Mouse (Mus musculus): ENCODE measurements at regions not wholly inside any gene's neighbourhood (a gene's known extent, or its start where the extent isn't known, plus 50 kb on each side); places are given as distances from the start of the nearest gene placed in this dataset.
A peak's percentile ranks its signal among the peaks of the same experiment; 100 is the strongest.

- Histone ChIP-seq H3K4me1 (ENCODE audit: insufficient read depth, low read depth, low read length) (0 out of 2 replicates have a peak, but pooled peaks cover 3% of the 10 kb centered on the region), H3K36me3 (ENCODE audit: insufficient read depth, low read length) (no peaks in the 10 kb centered on the region), H3K4me2 (replicated peaks; ENCODE audit: low read depth, low read length) (no peak overlapping the region), H3K9me3 (ENCODE audit: low read length) (no peaks in the 10 kb centered on the region), H3K27me3 (replicated peaks; ENCODE audit: insufficient read depth, low read length) (no peaks in the 10 kb centered on the region), H3K4me3 (ENCODE audit: low read depth, low read length) (no peak overlapping the region), H3K9ac (replicated peaks; ENCODE audit: low read depth) (no peak overlapping the region), H3K27ac (ENCODE audit: low read length) (no peak overlapping the region)
- 70% methylated on average over 2 of the region's 2 CpGs for WGBS
- ATAC-seq (no peak), DNase-seq (ENCODE audit: low spot score) (no peak)
- TF ChIP-seq CTCF (IDR thresholded peaks at IDR 0.05): no peak
These were observed 131.8 kb upstream of the Id2 start for GRCm38 (mm10) chr12:25228708-25229107.

- Histone ChIP-seq H3K9ac (replicated peaks; ENCODE audit: low read depth) (no peak overlapping the region), H3K27me3 (replicated peaks; ENCODE audit: insufficient read depth, low read length) (no peaks in the 10 kb centered on the region), H3K36me3 (ENCODE audit: insufficient read depth, low read length) (no peaks in the 10 kb centered on the region), H3K9me3 (ENCODE audit: low read length) (no peaks in the 10 kb centered on the region), H3K4me1 (ENCODE audit: insufficient read depth, low read depth, low read length) (no peaks in the 10 kb centered on the region), H3K4me3 (ENCODE audit: low read depth, low read length) (no peak overlapping the region), H3K4me2 (replicated peaks; ENCODE audit: low read depth, low read length) (no peak overlapping the region), H3K27ac (ENCODE audit: low read length) (no peak overlapping the region)
- ATAC-seq: no peak
- no peak for DNase-seq (ENCODE audit: low spot score)
- TF ChIP-seq CTCF (IDR thresholded peaks at IDR 0.05) (no peak), EP300 (IDR thresholded peaks at IDR 0.05) (no peak)
- WGBS: 95% methylated on average over 4 of the region's 4 CpGs
These were observed 130.8 kb upstream of the Id2 start for GRCm38 (mm10) chr12:25227736-25228135.

GRCm38 (mm10) chr12:25224644-25225043 lies 127.7 kb upstream of the Id2 start:
- TF ChIP-seq EP300 (IDR thresholded peaks at IDR 0.05) (no peak), CTCF (IDR thresholded peaks at IDR 0.05) (peak; percentile 38)
- H3K4me1 ChIP-seq (ENCODE audit: insufficient read depth, low read depth, low read length): no peaks in the 10 kb centered on the region; the same call in 1 of the 2 replicates
- WGBS: 77% methylated on average over 4 of the region's 4 CpGs
- DNase-seq (ENCODE audit: low spot score): no peak
- ATAC-seq: no peak
- no peak overlapping the region for H3K9ac ChIP-seq (replicated peaks; ENCODE audit: low read depth)
- H3K36me3 ChIP-seq (ENCODE audit: insufficient read depth, low read length): no peaks in the 10 kb centered on the region
- no peaks in the 10 kb centered on the region for H3K9me3 ChIP-seq (ENCODE audit: low read length)
- H3K27me3 ChIP-seq (replicated peaks; ENCODE audit: insufficient read depth, low read length): no peaks in the 10 kb centered on the region
- no peak overlapping the region for H3K27ac ChIP-seq (ENCODE audit: low read length)
- no peak overlapping the region for H3K4me3 ChIP-seq (ENCODE audit: low read depth, low read length)
- no peak overlapping the region for H3K4me2 ChIP-seq (replicated peaks; ENCODE audit: low read depth, low read length)

GRCm38 (mm10) chr12:25224201-25224600 lies 127.3 kb upstream of the Id2 start:
- Histone ChIP-seq H3K36me3 (ENCODE audit: insufficient read depth, low read length) (no peaks in the 10 kb centered on the region), H3K4me1 (ENCODE audit: insufficient read depth, low read depth, low read length) (no peaks in the 10 kb centered on the region; the same call in 1 of the 2 replicates), H3K4me2 (replicated peaks; ENCODE audit: low read depth, low read length) (no peak overlapping the region), H3K9ac (replicated peaks; ENCODE audit: low read depth) (no peak overlapping the region), H3K27me3 (replicated peaks; ENCODE audit: insufficient read depth, low read length) (no peaks in the 10 kb centered on the region), H3K9me3 (ENCODE audit: low read length) (no peaks in the 10 kb centered on the region), H3K4me3 (ENCODE audit: low read depth, low read length) (no peak overlapping the region), H3K27ac (ENCODE audit: low read length) (no peak overlapping the region)
- TF ChIP-seq EP300 (IDR thresholded peaks at IDR 0.05) (no peak), CTCF (IDR thresholded peaks at IDR 0.05) (no peak)
- ATAC-seq (no peak), DNase-seq (ENCODE audit: low spot score) (no peak)
- 93% methylated on average over 2 of the region's 2 CpGs for WGBS

GRCm38 (mm10) chr12:25223539-25223938 lies 126.6 kb upstream of the Id2 start:
- H3K9ac ChIP-seq (replicated peaks; ENCODE audit: low read depth): no peak overlapping the region
- H3K27me3 ChIP-seq (replicated peaks; ENCODE audit: insufficient read depth, low read length): no peaks in the 10 kb centered on the region
- DNase-seq (ENCODE audit: low spot score): no peak
- H3K27ac ChIP-seq (ENCODE audit: low read length): no peak overlapping the region
- no peak overlapping the region for H3K4me3 ChIP-seq (ENCODE audit: low read depth, low read length)
- H3K9me3 ChIP-seq (ENCODE audit: low read length): no peaks in the 10 kb centered on the region
- H3K4me2 ChIP-seq (replicated peaks; ENCODE audit: low read depth, low read length): no peak overlapping the region
- no peak for TF ChIP-seq EP300 (IDR thresholded peaks at IDR 0.05)
- no peak for TF ChIP-seq CTCF (IDR thresholded peaks at IDR 0.05)
- H3K36me3 ChIP-seq (ENCODE audit: insufficient read depth, low read length): no peaks in the 10 kb centered on the region
- H3K4me1 ChIP-seq (ENCODE audit: insufficient read depth, low read depth, low read length): no peaks in the 10 kb centered on the region; the same call in 1 of the 2 replicates
- ATAC-seq: no peak
- WGBS: 65% methylated on average over 4 of the region's 4 CpGs

- H3K36me3 ChIP-seq (ENCODE audit: insufficient read depth, low read length): no peaks in the 10 kb centered on the region
- no peak overlapping the region for H3K4me3 ChIP-seq (ENCODE audit: low read depth, low read length)
- TF ChIP-seq CTCF (IDR thresholded peaks at IDR 0.05) (no peak), EP300 (IDR thresholded peaks at IDR 0.05) (no peak)
- no peak overlapping the region for H3K4me2 ChIP-seq (replicated peaks; ENCODE audit: low read depth, low read length)
- ATAC-seq: no peak
- H3K27ac ChIP-seq (ENCODE audit: low read length): no peak overlapping the region
- H3K4me1 ChIP-seq (ENCODE audit: insufficient read depth, low read depth, low read length): peaks cover 9% of the 10 kb centered on the region; the same call in 1 of the 2 replicates
- WGBS: 77% methylated on average over 4 of the region's 4 CpGs
- no peaks in the 10 kb centered on the region for H3K27me3 ChIP-seq (replicated peaks; ENCODE audit: insufficient read depth, low read length)
- H3K9me3 ChIP-seq (ENCODE audit: low read length): no peaks in the 10 kb centered on the region
- DNase-seq (ENCODE audit: low spot score): no peak
- no peak overlapping the region for H3K9ac ChIP-seq (replicated peaks; ENCODE audit: low read depth)
These were observed 123.8 kb upstream of the Id2 start for GRCm38 (mm10) chr12:25220780-25221106.

Measured in lung, postnatal 0 days (tissue).